Mouse (Mus musculus) megakaryocyte-erythroid progenitor cell, adult 5 weeks (primary cell): Measurements from ENCODE around the gene 0610010K14Rik. TPM values are rescaled to one million over a fixed set of nuclear protein-coding genes. Genes with fewer than 3 reads are reported as not detected.

Experiments used
- polyA plus RNA-seq: library from polyadenylated mRNA; stranded (reverse); fragments of >175 nt; gene quantifications from 2 replicates; pipeline ENCODE4 v1.2.3, GENCODE M21; 2012

Gene 0610010K14Rik
- polyA plus RNA-seq = 141 and 144 TPM in 2 replicates

DNA sequence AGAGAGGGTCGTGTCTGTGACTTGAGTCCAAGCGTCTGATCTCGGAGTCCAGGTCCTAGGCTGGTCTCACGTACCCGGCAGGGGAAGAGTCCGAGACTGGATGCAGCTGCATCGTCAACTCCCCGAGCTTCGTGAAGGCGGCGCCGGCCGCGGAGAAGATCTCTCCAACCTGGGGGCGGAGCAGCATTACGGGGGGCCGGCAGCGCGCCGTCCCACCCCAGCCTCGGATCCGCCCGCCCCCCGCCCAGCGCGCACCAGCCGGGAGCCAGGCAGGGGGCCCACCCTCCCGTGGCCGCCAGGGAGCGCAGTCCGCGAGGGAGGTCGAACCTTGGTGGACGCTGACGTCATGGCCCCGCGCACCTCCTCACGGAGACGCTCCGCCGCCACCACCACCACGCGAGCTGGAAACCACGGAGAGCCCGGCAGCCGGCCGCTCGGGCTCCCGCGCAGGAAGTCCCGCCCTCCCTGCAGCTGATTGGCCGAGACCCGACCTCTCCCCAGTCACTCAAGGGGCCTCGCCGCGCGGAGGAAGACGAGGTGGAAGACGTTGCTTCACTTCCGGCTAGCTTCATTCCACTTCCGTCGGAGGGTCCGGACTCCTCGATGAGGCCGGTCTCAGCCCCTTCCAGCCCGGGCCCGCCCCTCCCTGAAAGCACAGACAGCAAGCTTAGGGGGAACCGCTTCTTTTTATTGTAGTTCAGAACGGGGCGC is at the start of gene 0610010K14Rik:
TSS of gene 0610010K14Rik (minus strand) at position 458 of the 711 bp plus-strand sequence.

DNA sequence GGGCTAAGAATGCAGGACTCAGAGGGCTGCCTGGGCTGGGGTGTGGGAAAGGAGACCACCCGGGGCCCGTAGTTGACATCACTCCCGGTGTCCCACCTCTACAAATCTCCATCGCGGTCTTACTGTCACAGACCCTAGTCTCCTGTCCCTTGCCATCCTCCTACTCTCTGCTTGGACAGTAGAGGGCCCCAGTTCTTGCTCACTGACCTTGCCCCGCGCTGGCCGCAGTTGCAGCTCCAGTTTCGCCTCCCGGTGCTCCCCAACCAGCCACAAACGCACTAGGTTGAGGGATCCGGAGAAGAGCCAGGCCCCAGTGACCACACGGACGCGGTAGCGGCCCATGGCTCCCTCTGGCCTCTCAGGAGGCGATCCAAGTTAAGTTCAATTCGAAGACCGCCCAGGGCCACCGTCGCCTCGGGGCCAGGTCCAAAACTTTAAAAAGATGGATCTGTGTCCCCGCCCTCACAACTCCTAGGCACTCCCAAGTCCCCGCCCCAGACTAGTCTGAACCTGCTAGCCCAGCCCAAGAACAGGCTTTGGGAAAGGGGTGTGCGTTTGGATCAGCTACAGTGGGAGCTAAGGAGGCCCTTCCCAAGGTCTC is 17.3 kb upstream of the 0610010K14Rik start, which contains the start of gene Alox12:
TSS of gene Alox12 (minus strand) at position 423 of the 601 bp plus-strand sequence.

DNA sequence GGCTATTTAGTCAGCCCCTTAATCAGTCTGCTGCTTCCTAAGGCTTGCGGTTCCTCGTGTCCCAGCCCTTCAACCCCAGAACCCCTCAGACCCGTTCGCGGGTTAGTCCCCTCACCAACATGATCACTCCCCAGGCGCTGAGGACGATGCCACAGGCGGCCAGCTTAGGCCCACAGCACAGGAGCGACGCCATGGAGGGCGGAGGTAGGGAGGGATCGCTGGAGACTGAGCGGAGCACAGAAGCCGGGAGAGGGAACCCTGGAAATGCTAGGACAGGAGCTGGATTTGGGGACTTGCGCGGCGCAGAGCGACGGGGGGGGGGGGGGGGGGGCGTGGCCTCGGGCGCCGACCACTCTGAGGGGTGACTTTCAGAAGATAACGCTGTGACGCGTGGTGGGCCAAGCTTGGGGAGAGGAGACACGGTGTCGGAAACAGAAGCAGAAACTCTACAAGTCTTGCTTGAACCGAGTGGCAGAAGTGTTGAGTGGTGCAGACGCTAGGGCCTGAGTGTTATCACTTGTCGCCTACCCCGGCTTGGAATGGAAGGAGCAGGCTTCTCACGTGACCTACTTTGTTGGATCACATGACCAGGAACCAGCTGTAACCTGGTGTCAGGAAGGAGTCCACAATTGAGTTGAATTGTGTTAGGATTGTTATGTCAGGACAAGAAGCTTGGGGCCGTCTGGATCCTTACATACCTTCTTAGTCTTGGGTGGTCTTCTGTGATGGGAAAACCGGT is 2.0 kb upstream of the 0610010K14Rik start, which contains the start of the genes Gm21988 and Rnasek:
TSS of gene Gm21988 (minus strand) at position 290 of the 739 bp plus-strand sequence.
TSS of gene Rnasek (minus strand) at position 302 of the 739 bp plus-strand sequence.

DNA sequence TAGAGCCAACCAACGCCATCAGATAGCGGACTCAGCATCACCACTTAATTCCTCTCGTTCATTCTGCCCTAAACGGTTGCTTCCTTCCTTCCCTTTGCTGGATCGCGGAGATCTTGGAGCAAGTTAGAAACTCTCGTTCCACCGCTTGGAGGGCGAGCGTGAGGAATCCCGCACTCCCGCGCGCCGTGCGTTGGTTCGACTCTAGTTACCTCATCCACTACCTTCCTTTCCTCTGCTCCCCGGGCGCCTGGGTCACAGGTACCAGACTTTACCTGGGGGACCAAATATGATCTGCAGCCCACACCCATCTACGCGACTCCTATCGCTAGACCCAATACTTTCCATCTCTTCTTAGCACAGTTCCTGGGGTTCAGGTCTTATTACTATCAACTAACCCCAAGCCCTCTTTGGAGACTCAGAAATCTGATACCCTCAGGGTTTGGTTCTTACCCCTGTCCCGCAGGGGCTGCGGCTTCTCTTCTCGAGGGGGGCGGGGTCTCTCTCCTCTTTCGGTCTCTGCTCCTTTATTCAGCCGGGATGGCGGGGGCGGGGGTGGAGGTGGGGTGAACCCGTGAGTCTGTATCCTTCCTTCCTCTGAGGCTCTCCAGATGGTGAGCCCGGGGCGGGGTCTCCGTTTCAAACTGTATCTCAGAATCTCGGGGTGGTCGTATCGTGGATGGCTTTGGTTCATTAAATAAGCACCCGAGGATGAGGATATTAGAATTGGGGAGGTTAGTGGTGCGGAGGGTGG is 8.3 kb downstream of the 0610010K14Rik start, which contains the start of gene Bcl6b:
TSS of gene Bcl6b (minus strand) at position 539 of the 751 bp plus-strand sequence.

DNA sequence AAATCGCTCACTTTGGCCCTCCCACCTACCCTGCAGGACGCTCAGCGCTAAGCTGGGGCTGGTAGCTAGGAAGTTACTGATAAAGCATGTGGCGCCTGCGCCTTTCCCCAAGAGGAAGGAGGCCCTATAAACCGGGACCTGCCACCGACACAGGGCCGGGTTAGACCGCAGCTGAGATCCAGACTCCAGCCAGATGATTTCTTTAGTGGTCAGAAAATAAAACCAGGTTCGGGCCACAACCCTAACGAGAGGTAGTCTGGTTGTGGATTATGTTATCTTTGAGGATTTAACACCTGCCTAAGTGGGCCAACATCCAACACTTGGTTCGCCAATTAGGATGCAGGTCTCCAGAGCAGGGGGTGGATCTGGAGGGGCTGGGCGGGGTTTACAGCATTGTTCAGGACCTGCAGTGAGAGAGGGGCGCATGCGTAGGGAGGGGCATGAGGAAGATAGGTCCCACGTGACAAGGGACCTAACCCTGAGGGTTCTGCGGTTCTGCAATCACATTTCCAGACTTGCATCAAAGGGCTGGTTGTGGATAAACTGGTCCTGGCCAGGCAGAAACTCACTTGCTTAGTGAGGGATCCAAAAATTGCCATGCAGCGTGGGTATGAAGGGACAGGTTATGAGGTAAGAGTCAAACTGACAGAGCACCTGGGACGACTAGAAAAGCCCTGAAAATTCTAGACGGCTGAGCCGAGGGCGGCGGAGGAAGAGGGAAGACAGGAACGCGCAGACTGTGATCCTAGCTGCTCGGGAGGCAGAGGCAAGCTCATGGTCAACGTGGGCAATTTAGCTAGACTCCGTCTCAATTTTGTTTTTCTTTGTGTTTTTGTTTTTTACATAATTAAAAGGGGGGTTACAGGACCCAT is 16.7 kb downstream of the 0610010K14Rik start, which contains the start of gene Slc16a13:
TSS of gene Slc16a13 (minus strand) at position 334 of the 872 bp plus-strand sequence.

DNA sequence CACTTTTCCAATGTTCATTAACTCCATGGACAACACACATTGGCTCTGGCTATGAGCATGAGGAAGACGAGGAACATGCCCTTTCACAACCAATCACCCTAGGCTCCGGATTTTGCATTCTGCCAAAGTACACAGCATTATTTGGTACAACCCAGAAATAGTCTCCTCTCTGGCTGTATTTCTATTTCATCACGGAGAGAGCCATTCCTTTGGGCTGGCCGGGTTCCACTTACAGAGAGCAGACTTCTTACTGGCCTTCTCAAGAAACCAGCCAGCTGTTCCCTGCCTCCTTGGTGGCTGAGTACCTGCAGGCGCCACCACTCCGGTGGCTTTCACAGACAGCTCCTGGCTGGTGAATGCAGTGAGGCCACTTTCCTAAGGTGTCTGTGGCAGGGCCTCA is 25.3 kb downstream of the 0610010K14Rik start, which contains the start of gene Slc16a11:
TSS of gene Slc16a11 (plus strand) at position 330 of the 400 bp plus-strand sequence.

Other genes starting within 250 kb of the 0610010K14Rik start
- gene Gabarap, start 246.8 kb downstream of the 0610010K14Rik start, polyA plus RNA-seq = 379 and 448 TPM in 2 replicates
- gene Phf23, start 242.1 kb downstream of the 0610010K14Rik start, polyA plus RNA-seq = 73.1 and 84.1 TPM in 2 replicates
- gene Dvl2, start 237.3 kb downstream of the 0610010K14Rik start, polyA plus RNA-seq = 50.0 and 50.7 TPM in 2 replicates
- 22.8 and 23.6 TPM in 2 replicates for gene Acadvl, start 222.5 kb downstream of the 0610010K14Rik start, polyA plus RNA-seq
- 22.0 and 24.1 TPM in 2 replicates for gene Dlg4, start 221.0 kb downstream of the 0610010K14Rik start, polyA plus RNA-seq
- gene Asgr1, start 183.8 kb downstream of the 0610010K14Rik start, polyA plus RNA-seq = not detected in 2 replicates
- gene Asgr2, start 145.3 kb downstream of the 0610010K14Rik start, polyA plus RNA-seq = 0.37 and 0.61 TPM in 2 replicates
- 2.7 and 3.7 TPM in 2 replicates for gene Mgl2, start 107.6 kb downstream of the 0610010K14Rik start, polyA plus RNA-seq
- gene Clec10a, start 81.7 kb downstream of the 0610010K14Rik start, polyA plus RNA-seq = 0.88 and 1.1 TPM in 2 replicates
- 1.4 and 5.3 TPM in 2 replicates for gene Slc16a11, start 25.2 kb downstream of the 0610010K14Rik start, polyA plus RNA-seq
- gene Slc16a13, start 16.9 kb downstream of the 0610010K14Rik start, polyA plus RNA-seq = 5.9 and 7.7 TPM in 2 replicates
- 0.66 and 0.68 TPM in 2 replicates for gene Bcl6b, start 8.1 kb downstream of the 0610010K14Rik start, polyA plus RNA-seq
- 10.8 and 13.6 TPM in 2 replicates for gene Gm21988, start 1.9 kb upstream of the 0610010K14Rik start, polyA plus RNA-seq
- 132 and 186 TPM in 2 replicates for gene Rnasek, start 1.9 kb upstream of the 0610010K14Rik start, polyA plus RNA-seq
- 0.05 and 0.17 TPM in 2 replicates for gene Alox12, start 17.4 kb upstream of the 0610010K14Rik start, polyA plus RNA-seq
- gene Alox12e, start 84.7 kb upstream of the 0610010K14Rik start, polyA plus RNA-seq = 0.18 and 0.60 TPM in 2 replicates
- 0.28 and 0.83 TPM in 2 replicates for gene Alox15, start 114.1 kb upstream of the 0610010K14Rik start, polyA plus RNA-seq
- gene Pelp1, start 172.1 kb upstream of the 0610010K14Rik start, polyA plus RNA-seq = 62.0 and 64.7 TPM in 2 replicates
- gene Arrb2, start 194.7 kb upstream of the 0610010K14Rik start, polyA plus RNA-seq = 349 and 402 TPM in 2 replicates
- 24.9 and 28.5 TPM in 2 replicates for gene Med11, start 214.0 kb upstream of the 0610010K14Rik start, polyA plus RNA-seq
- 0.09 and 0.15 TPM in 2 replicates for gene Zmynd15, start 221.5 kb upstream of the 0610010K14Rik start, polyA plus RNA-seq
- gene Cxcl16, start 222.1 kb upstream of the 0610010K14Rik start, polyA plus RNA-seq = 1.6 and 1.8 TPM in 2 replicates